Mouse (Mus musculus): Measurements from ENCODE around the gene Runx2. TPM values are rescaled to one million over a fixed set of nuclear protein-coding genes. Genes with fewer than 3 reads are reported as not detected.

The Runx2 gene
- polyA plus RNA-seq, 1 experiment, result 38.4 TPM

DNA sequence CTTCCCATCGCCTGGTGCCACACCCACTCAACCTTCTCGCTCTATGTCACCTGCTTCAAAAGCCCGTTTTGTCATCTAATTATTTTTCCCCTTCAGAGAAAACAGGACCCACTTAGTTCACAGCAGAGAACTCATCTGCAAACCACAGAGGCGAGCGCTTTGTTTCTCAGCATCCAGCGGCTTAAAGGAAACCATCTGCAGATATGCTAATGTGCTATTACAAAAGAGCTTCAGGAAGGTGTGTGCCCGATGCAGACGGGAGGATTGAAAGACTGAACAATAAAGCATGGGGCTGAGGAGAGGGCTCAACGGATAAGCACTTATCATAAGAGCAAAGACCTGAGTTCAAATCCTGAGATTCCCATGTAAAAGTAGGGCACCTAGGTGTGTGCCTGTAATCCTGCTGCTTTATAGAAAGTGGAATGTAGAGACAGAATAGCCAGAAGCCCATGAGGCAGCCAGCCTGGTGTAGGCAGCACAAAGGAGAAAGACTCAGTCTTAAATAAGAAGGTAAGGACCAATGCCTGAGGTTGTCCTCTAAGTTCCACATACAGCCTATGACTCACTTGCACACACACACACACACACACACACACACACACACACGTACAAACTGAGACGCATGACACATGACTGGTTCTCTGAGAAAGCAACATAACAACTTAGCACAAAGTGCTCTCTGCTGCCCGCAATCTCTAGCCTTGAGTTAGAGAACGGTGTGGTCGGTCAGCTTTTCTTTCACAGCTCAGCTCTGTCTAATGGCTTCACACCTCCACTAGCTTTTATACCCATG lies 111.9 kb downstream of the Runx2 start:
- H3K27ac ChIP-seq (ENCODE audit: insufficient read depth, low read length), result 0 out of 2 replicates have a peak overlapping the region, but pooled peaks have one; percentile 24
- no peak overlapping the region for H3K4me3 ChIP-seq (ENCODE audit: insufficient read depth, low read length)
- TF ChIP-seq CTCF (IDR thresholded peaks at IDR 0.05; ENCODE audit: borderline replicate concordance, insufficient read depth, low read length) (no peak), POLR2A (IDR thresholded peaks at IDR 0.05; ENCODE audit: low read depth, low read length) (no peak)
- peaks cover 11% of the 10 kb centered on the region for H3K4me1 ChIP-seq (ENCODE audit: control insufficient read depth, insufficient read depth, low read length)

DNA sequence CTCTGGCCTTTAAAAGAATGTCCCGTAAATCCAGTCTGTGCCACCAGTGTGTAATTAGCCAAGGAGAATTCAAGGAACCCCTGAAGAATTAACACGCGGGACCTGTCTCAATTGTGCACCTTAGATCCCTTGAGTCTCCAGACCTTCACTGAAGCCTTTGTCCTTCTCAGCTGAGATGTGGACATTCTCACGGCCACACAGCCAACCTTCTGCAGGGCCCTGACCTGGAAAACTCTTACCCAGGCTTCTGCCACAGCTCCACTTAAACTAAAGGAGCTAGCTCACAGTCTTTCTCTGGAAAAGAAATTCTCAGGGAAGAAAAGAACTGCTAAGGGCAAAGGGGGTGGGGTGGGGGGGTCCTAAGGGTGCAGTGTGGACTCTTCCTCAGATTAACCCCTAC lies 113.1 kb downstream of the Runx2 start:
- no peak for TF ChIP-seq CTCF (IDR thresholded peaks at IDR 0.05; ENCODE audit: borderline replicate concordance, insufficient read depth, low read length)
- no peak for TF ChIP-seq POLR2A (IDR thresholded peaks at IDR 0.05; ENCODE audit: low read depth, low read length)
- no peak overlapping the region for H3K4me3 ChIP-seq (ENCODE audit: insufficient read depth, low read length)
- H3K4me1 ChIP-seq (ENCODE audit: control insufficient read depth, insufficient read depth, low read length), result peaks cover 8% of the 10 kb centered on the region
- H3K27ac ChIP-seq (ENCODE audit: insufficient read depth, low read length), result no peak overlapping the region

DNA sequence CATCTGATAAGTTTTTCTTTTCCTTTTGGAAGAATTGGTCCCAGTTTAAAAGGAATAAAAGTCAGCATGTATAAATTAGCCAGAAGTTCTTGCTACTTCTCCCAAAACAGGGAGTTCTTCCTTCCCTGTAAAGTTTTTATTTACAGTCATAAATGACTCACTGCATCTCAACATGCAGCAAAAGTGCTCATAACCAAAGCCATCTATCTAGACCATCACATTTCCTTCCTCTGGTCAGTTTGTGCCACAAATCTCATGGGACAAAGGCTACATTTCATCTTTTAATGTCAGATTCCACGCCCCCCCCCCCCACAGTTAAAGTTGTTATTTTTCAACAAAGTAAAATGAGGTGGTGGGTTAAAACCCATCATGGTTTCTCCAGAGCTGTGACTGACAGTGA lies 114.3 kb downstream of the Runx2 start:
- peak overlapping the region; percentile 32 for H3K27ac ChIP-seq (ENCODE audit: insufficient read depth, low read length)
- no peak overlapping the region for H3K4me3 ChIP-seq (ENCODE audit: insufficient read depth, low read length)
- H3K4me1 ChIP-seq (ENCODE audit: control insufficient read depth, insufficient read depth, low read length), result peaks cover 5% of the 10 kb centered on the region
- TF ChIP-seq CTCF (IDR thresholded peaks at IDR 0.05; ENCODE audit: borderline replicate concordance, insufficient read depth, low read length), result no peak
- TF ChIP-seq POLR2A (IDR thresholded peaks at IDR 0.05; ENCODE audit: low read depth, low read length), result no peak

DNA sequence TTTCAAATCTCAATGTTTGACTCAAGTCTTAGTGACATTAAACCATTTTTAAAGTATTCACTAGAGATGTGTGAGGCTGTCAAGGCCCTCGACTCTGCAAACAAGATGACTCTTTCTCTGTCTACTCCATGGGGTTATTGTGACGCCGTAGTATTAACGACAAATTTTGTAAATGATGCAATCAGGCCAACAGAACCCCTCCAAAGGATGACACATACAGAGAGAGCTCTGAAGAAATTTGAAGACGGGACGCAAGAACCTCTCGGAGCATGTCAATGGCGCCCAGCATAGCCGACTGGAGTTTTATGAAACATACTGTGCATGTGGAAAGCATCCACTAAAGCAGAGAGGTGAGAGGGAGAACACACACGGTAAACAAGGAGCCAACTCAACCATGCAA lies 117.5 kb downstream of the Runx2 start:
- Histone ChIP-seq H3K4me1 (ENCODE audit: control insufficient read depth, insufficient read depth, low read length) (peaks cover 2% of the 10 kb centered on the region; the same call in 1 of the 2 replicates), H3K4me3 (ENCODE audit: insufficient read depth, low read length) (no peak overlapping the region), H3K27ac (ENCODE audit: insufficient read depth, low read length) (no peak overlapping the region)
- no peak for TF ChIP-seq POLR2A (IDR thresholded peaks at IDR 0.05; ENCODE audit: low read depth, low read length)
- no peak for TF ChIP-seq CTCF (IDR thresholded peaks at IDR 0.05; ENCODE audit: borderline replicate concordance, insufficient read depth, low read length)

DNA sequence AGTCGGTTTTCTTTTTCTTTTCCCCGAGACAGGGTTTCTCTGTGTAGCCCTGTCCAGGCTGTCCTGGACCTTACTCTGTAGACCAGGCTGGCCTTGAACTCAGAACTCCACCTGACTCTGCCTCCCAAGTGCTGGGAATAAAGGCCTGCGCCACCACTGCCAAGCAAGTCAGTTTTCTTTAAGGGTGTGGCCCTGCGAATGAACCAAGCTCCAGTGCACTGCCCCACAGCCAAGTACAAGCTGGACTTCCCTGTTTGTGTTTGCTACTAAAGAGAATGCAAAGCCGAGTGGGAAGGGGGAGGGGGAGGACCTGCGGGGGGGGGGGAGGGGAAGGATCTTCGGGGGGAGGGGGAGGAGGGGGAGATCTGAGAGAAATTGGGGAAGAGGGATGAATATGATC lies 121.0 kb downstream of the Runx2 start:
- peaks cover 10% of the 10 kb centered on the region for H3K4me1 ChIP-seq (ENCODE audit: control insufficient read depth, insufficient read depth, low read length)
- TF ChIP-seq CTCF (IDR thresholded peaks at IDR 0.05; ENCODE audit: borderline replicate concordance, insufficient read depth, low read length) (no peak), POLR2A (IDR thresholded peaks at IDR 0.05; ENCODE audit: low read depth, low read length) (no peak)
- H3K27ac ChIP-seq (ENCODE audit: insufficient read depth, low read length), result no peak overlapping the region
- no peak overlapping the region for H3K4me3 ChIP-seq (ENCODE audit: insufficient read depth, low read length)

DNA sequence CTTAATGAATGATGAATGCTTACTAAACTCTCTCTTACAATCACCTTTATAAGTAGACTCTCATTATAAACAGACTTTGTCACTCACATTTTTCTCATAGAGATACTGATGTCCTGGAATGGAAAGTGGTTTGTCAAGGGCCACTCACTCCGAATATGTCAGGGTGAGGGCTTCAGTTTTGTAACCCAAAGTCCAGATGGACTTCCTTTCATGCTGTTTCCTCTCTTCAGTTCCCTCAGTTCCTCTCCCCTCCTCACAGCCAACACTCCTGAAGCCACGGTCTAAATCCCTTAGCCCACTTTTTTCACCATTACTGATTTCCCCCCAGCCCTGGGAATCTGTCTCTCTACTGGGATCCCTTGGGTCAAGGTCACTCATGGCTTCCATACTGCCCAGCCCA lies 123.1 kb downstream of the Runx2 start:
- peaks cover 10% of the 10 kb centered on the region for H3K4me1 ChIP-seq (ENCODE audit: control insufficient read depth, insufficient read depth, low read length)
- no peak overlapping the region for H3K27ac ChIP-seq (ENCODE audit: insufficient read depth, low read length)
- no peak for TF ChIP-seq POLR2A (IDR thresholded peaks at IDR 0.05; ENCODE audit: low read depth, low read length)
- no peak for TF ChIP-seq CTCF (IDR thresholded peaks at IDR 0.05; ENCODE audit: borderline replicate concordance, insufficient read depth, low read length)
- no peak overlapping the region for H3K4me3 ChIP-seq (ENCODE audit: insufficient read depth, low read length)

DNA sequence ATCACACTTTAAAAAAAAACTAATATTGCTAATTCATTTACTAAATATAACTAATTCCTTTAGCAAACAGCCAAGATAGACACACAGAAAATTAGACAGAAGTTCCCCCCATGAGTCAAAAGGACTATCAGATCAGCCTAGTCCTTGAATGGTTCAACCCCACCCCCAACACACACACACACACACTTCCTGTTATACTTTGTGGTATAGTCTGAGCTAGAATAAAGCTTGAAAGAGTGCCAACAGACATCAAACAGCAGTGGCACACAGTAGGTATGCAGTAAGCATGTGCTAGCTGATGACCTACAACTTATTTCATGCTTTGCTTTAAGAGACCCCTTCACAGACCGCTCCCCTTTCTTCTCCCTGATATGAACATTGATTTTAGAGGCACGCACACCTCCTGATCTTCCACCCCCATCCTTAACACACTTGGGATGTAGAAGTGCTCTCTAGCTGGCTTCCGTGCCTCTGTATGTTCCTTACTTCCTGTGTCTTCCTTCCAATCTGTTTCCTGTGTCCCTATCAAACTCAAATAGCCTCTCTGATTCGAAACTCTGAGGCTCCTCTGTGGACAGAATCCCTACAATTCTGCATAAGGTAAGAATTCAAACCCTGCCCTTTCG lies 124.1 kb downstream of the Runx2 start:
- peaks cover 11% of the 10 kb centered on the region for H3K4me1 ChIP-seq (ENCODE audit: control insufficient read depth, insufficient read depth, low read length)
- H3K4me3 ChIP-seq (ENCODE audit: insufficient read depth, low read length), result no peak overlapping the region
- TF ChIP-seq POLR2A (IDR thresholded peaks at IDR 0.05; ENCODE audit: low read depth, low read length), result no peak
- H3K27ac ChIP-seq (ENCODE audit: insufficient read depth, low read length), result peak overlapping the region; percentile 78; the same call in 1 of the 2 replicates

DNA sequence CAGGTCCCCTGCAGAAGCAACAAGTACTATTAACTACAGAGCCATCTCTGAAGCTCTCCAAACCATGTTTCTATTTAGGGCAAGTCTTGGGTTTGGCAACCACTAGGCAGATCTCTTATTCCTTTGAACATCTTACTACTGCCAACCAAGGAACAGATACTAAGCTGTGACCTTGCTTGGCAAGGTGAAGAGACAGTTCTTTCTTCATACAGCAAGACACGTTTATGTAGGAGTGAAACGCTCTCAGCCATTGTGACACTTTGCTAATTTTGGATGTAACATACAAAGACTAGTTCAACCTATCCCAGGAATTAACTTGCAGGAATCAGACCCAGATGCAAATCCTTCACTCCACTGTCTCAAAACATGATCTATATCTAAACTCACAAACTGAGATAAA lies 126.3 kb downstream of the Runx2 start:
- Histone ChIP-seq H3K27ac (ENCODE audit: insufficient read depth, low read length) (no peak overlapping the region), H3K4me1 (ENCODE audit: control insufficient read depth, insufficient read depth, low read length) (peaks cover 14% of the 10 kb centered on the region), H3K4me3 (ENCODE audit: insufficient read depth, low read length) (no peak overlapping the region)
- TF ChIP-seq POLR2A (IDR thresholded peaks at IDR 0.05; ENCODE audit: low read depth, low read length) (no peak), CTCF (IDR thresholded peaks at IDR 0.05; ENCODE audit: borderline replicate concordance, insufficient read depth, low read length) (no peak)

DNA sequence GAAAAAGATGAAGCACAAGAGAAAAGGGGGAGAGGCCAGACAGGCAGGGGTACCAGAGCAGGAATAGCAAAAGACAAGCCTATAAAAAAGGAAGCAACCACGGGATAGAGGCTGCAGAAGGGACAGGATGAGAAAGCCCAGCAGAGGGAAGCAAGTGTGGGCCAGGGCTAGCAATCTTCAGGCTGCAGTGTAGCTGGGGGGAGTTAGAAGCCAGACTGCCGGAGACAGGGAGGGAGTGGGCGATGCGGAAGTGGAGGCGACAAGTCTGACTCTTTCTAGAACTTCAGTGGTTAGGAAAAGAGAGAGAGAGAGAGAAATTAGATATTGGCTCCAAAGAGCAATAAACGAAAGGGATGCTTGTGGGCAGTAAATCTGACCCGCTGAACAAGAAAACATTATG lies 129.1 kb downstream of the Runx2 start:
- Histone ChIP-seq H3K4me1 (ENCODE audit: control insufficient read depth, insufficient read depth, low read length) (peaks cover 7% of the 10 kb centered on the region), H3K4me3 (ENCODE audit: insufficient read depth, low read length) (no peak overlapping the region), H3K27ac (ENCODE audit: insufficient read depth, low read length) (peak overlapping the region; percentile 47; the same call in 1 of the 2 replicates)
- TF ChIP-seq POLR2A (IDR thresholded peaks at IDR 0.05; ENCODE audit: low read depth, low read length), result no peak
- no peak for TF ChIP-seq CTCF (IDR thresholded peaks at IDR 0.05; ENCODE audit: borderline replicate concordance, insufficient read depth, low read length)

DNA sequence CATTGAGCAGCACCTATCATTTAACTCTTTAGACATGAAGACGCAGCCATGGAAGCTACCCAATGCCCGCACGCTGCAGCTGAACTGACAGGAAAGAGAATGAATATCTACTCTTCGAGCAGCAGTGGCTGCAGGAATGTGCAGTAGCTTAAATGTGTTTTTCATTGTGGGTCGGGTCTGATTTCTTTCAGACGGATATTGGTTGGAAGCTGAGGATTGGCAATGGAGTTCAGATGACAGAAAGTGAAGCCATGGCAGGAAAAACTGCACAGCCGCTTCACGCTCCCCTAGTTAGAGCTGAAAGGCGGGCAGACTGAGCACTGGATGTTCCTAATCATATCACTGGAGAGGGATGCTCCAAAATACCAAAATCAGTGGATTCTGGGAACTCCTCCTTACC lies 131.6 kb downstream of the Runx2 start:
- H3K27ac ChIP-seq (ENCODE audit: insufficient read depth, low read length), result peak overlapping the region; percentile 21
- TF ChIP-seq POLR2A (IDR thresholded peaks at IDR 0.05; ENCODE audit: low read depth, low read length), result no peak
- TF ChIP-seq CTCF (IDR thresholded peaks at IDR 0.05; ENCODE audit: borderline replicate concordance, insufficient read depth, low read length), result no peak
- no peak overlapping the region for H3K4me3 ChIP-seq (ENCODE audit: insufficient read depth, low read length)
- H3K4me1 ChIP-seq (ENCODE audit: control insufficient read depth, insufficient read depth, low read length), result peaks cover 4% of the 10 kb centered on the region

Data from embryonic fibroblast, embryonic 13.5 days (primary cell).